Comparison of ENCODE assay signal across 19 mouse cellular contexts in genomic region chr11:95095596-95095995, GRCm38 (mm10). TPM values are rescaled to one million over a fixed set of nuclear protein-coding genes. Genes with fewer than 3 reads are reported as not detected.
"Had no signal": no experiment of that assay in that cellular context is flagged by ENCODE, and none has a peak within 500 bp of the region (broad histone marks: within the 10 kb centered on the region; RNA-seq: fewer than 3 reads in every experiment).

No protein-coding gene starts in this region.

- H3K27me3 ChIP-seq: limb, embryonic 15.5 days; neural tube, embryonic 15.5 days had no signal

- H3K27ac ChIP-seq: left cerebral cortex, adult 2 months; limb, embryonic 15.5 days; liver, embryonic 12.5 days; midbrain, embryonic 10.5 days; neural tube, embryonic 15.5 days had no signal

- H3K9me3 ChIP-seq: limb, embryonic 15.5 days; liver, embryonic 12.5 days; midbrain, embryonic 10.5 days; neural tube, embryonic 15.5 days had no signal

- H3K9ac ChIP-seq: limb, embryonic 15.5 days; liver, embryonic 12.5 days; neural tube, embryonic 15.5 days had no signal

- H3K4me2 ChIP-seq: limb, embryonic 15.5 days; liver, embryonic 12.5 days; neural tube, embryonic 15.5 days had no signal

- ATAC-seq: liver, embryonic 12.5 days; lung, postnatal 0 days had no signal

- H3K4me3 ChIP-seq: left cerebral cortex, adult 2 months; limb, embryonic 15.5 days; liver, embryonic 12.5 days; midbrain, embryonic 10.5 days; myocyte; neural tube, embryonic 15.5 days had no signal

- DNase-seq: lung, postnatal 4 days; midbrain, embryonic 14.5 days; right cerebral cortex, adult 18-20 months; right cerebral cortex, postnatal 25 days; thymus, adult 18-20 months; thymus, postnatal 14 days had no signal

- H3K36me3 ChIP-seq: limb, embryonic 15.5 days; liver, embryonic 12.5 days; midbrain, embryonic 10.5 days; neural tube, embryonic 15.5 days had no signal

RNA-seq across cellular contexts. Expression of gene Dlx3, which starts 24.3 kb away (rescaled TPM):
- total RNA-seq: layer of hippocampus, postnatal 25 days; left cerebral cortex, adult 2 months; left cerebral cortex, postnatal 25 days had no signal
- polyA plus RNA-seq: liver, embryonic 16.5 days had no signal

RNA-seq across cellular contexts. Expression of gene Dlx4, which starts 50.5 kb away (rescaled TPM):
- total RNA-seq: layer of hippocampus, postnatal 25 days; left cerebral cortex, adult 2 months; left cerebral cortex, postnatal 25 days; megakaryocyte, adult 5-6 weeks had no signal
- polyA plus RNA-seq: kidney, embryonic 14.5 days; neural tube, embryonic 15.5 days; small intestine, adult 2 months had no signal
